Mouse (Mus musculus) kidney, adult 2 months (tissue): ENCODE results near the gene Cyb5b. TPM values are rescaled to one million over a fixed set of nuclear protein-coding genes. Genes with fewer than 3 reads are reported as not detected.

Experiments used
- DNase-seq: peaks from one replicate; pipeline ENCODE4 v3.0.0; 2021
- H3K27ac ChIP-seq: fragments of 200-500 bp; 2 replicates; pipeline ENCODE4 v1.5.1; 2012; ENCODE audit warnings: low read depth, low read length, control low read depth, inconsistent platforms; ENCODE audit not compliant: insufficient read depth
- H3K27me3 ChIP-seq: fragments of 200-500 bp; replicated peaks from 2 replicates; pipeline ENCODE4 v1.6.1; 2012; ENCODE audit warnings: mild to moderate bottlenecking, moderate library complexity, low read length, inconsistent platforms; ENCODE audit not compliant: control insufficient read depth, insufficient read depth
- H3K36me3 ChIP-seq: fragments of 200-500 bp; 2 replicates; pipeline ENCODE4 v1.6.1; 2012; ENCODE audit warnings: mild to moderate bottlenecking, moderate library complexity, low read length, inconsistent platforms; ENCODE audit not compliant: control insufficient read depth, insufficient read depth
- H3K4me1 ChIP-seq: fragments of 200-500 bp; 2 replicates; pipeline ENCODE4 v1.6.1; 2011; ENCODE audit warnings: low read length; ENCODE audit not compliant: control insufficient read depth, insufficient read depth
- H3K4me3 ChIP-seq: fragments of 200-500 bp; 2 replicates; pipeline ENCODE4 v1.5.1; 2011; ENCODE audit warnings: mild to moderate bottlenecking, low read depth, low read length, control low read depth; ENCODE audit not compliant: insufficient read depth
- CTCF ChIP-seq: fragments of 200-500 bp; conservative IDR thresholded peaks from 2 replicates; pipeline ENCODE4 v1.5.1; 2011; ENCODE audit warnings: low read depth, mild to moderate bottlenecking, control low read depth, low read length, moderate library complexity, mixed read lengths; ENCODE audit not compliant: insufficient read depth, insufficient read length
- POLR2A ChIP-seq: fragments of 200-500 bp; IDR thresholded peaks from one replicate; pipeline ENCODE4 v1.6.1; 2011; ENCODE audit warnings: low read depth, low read length, control low read depth
- WGBS: fragments of 180-500 bp; shearing (Covaris S2); methylation state at CpG from one replicate; pipeline ENCODE4 v1.1.7; 2018; 5-methylcytosine and 5-hydroxymethylcytosine counted together
- polyA plus RNA-seq: library from polyadenylated mRNA; depleted of rRNA; stranded (reverse); fragments of >200 nt; gene quantifications from 2 replicates; pipeline ENCODE4 v1.2.3, GENCODE M21; 2012

Cyb5b gene
- polyA plus RNA-seq, 1 experiment = 203 TPM

GRCm38 (mm10) chr8:107142539-107142938 lies 7.9 kb upstream of the Cyb5b start:
- WGBS = 48% methylated on average over 4 of the region's 4 CpGs
- no peak for TF ChIP-seq CTCF
- no peak for TF ChIP-seq POLR2A
- Histone ChIP-seq H3K4me3 (no peak overlapping the region), H3K36me3 (no peaks in the 10 kb centered on the region), H3K27me3 (no peaks in the 10 kb centered on the region), H3K27ac (peak overlapping the region; percentile 99), H3K4me1 (peaks cover 28% of the 10 kb centered on the region)
- DNase-seq = peak; percentile 87

GRCm38 (mm10) chr8:107143501-107143900 lies 6.9 kb upstream of the Cyb5b start:
- Histone ChIP-seq H3K27me3 (no peaks in the 10 kb centered on the region), H3K27ac (peak overlapping the region; percentile 99), H3K4me3 (no peak overlapping the region), H3K4me1 (peaks cover 23% of the 10 kb centered on the region), H3K36me3 (no peaks in the 10 kb centered on the region)
- peak; percentile 75 for DNase-seq
- 43% methylated on average over 4 of the region's 4 CpGs for WGBS
- TF ChIP-seq POLR2A (no peak), CTCF (no peak)

GRCm38 (mm10) chr8:107146186-107146585 lies 4.3 kb upstream of the Cyb5b start:
- no peak for TF ChIP-seq CTCF
- no peak for TF ChIP-seq POLR2A

GRCm38 (mm10) chr8:107148802-107149201 lies 1.6 kb upstream of the Cyb5b start:
- 84% methylated on average over 5 of the region's 5 CpGs for WGBS

More at GRCm38 (mm10) chr8:107146186-107146585, 4.3 kb upstream of the Cyb5b start:
- peak; percentile 73 for DNase-seq
- Histone ChIP-seq H3K4me3 (no peak overlapping the region), H3K4me1 (peaks cover 15% of the 10 kb centered on the region), H3K27me3 (no peaks in the 10 kb centered on the region), H3K36me3 (no peaks in the 10 kb centered on the region), H3K27ac (no peak overlapping the region)

GRCm38 (mm10) chr8:107150057-107150403 lies 410 bp upstream of the Cyb5b start:
- Histone ChIP-seq H3K27me3 (no peaks in the 10 kb centered on the region), H3K4me1 (peaks cover 20% of the 10 kb centered on the region), H3K36me3 (no peaks in the 10 kb centered on the region; the same call in 1 of the 2 replicates), H3K27ac (peak overlapping the region; percentile 86), H3K4me3 (peak overlapping the region; percentile 70)
- TF ChIP-seq POLR2A (no peak), CTCF (no peak)
- no peak for DNase-seq
- WGBS = 22% methylated on average over 6 of the region's 6 CpGs

More at GRCm38 (mm10) chr8:107148802-107149201, 1.6 kb upstream of the Cyb5b start:
- DNase-seq = no peak
- Histone ChIP-seq H3K36me3 (no peaks in the 10 kb centered on the region; the same call in 1 of the 2 replicates), H3K4me1 (peaks cover 14% of the 10 kb centered on the region), H3K27me3 (no peaks in the 10 kb centered on the region), H3K27ac (no peak overlapping the region), H3K4me3 (no peak overlapping the region)
- no peak for TF ChIP-seq POLR2A
- no peak for TF ChIP-seq CTCF

- Histone ChIP-seq H3K27ac (peak overlapping the region; percentile 88), H3K4me3 (peak overlapping the region; percentile 70), H3K4me1 (peaks cover 23% of the 10 kb centered on the region), H3K27me3 (no peaks in the 10 kb centered on the region), H3K36me3 (peaks cover 6% of the 10 kb centered on the region)
- no peak for DNase-seq
- TF ChIP-seq CTCF (no peak), POLR2A (no peak)
- 43% methylated on average over 7 of the region's 7 CpGs for WGBS
Measured at GRCm38 (mm10) chr8:107151212-107151920, 926 bp downstream of the Cyb5b start.

GRCm38 (mm10) chr8:107153326-107154210 lies 3.1 kb downstream of the Cyb5b start:
- H3K4me1 ChIP-seq = peaks cover 38% of the 10 kb centered on the region
- H3K4me3 ChIP-seq = no peak overlapping the region; the same call in 1 of the 2 replicates
- H3K27ac ChIP-seq = peak overlapping the region; percentile 56
- no peaks in the 10 kb centered on the region for H3K27me3 ChIP-seq
- WGBS = 45% methylated on average over 14 of the region's 14 CpGs
- TF ChIP-seq POLR2A (no peak), CTCF (no peak)
- peaks cover 8% of the 10 kb centered on the region for H3K36me3 ChIP-seq
- DNase-seq = peak; percentile 78
